Mouse (Mus musculus) myocyte (in vitro differentiated cells): ENCODE results near the gene Kcnq5. TPM values are rescaled to one million over a fixed set of nuclear protein-coding genes. Genes with fewer than 3 reads are reported as not detected.

Experiments used
- H3K27me3 ChIP-seq: one replicate; pipeline ENCODE4 v1.6.1; 2011; ENCODE audit not compliant: control insufficient read depth, insufficient read depth, insufficient read length
- H3K36me3 ChIP-seq: one replicate; pipeline ENCODE4 v1.6.1; 2011; ENCODE audit not compliant: control insufficient read depth, insufficient read depth
- H3K4me2 ChIP-seq: one replicate; pipeline ENCODE4 v1.6.1; 2011; ENCODE audit warnings: low read depth, control low read depth
- H3K4me3 ChIP-seq: one replicate; pipeline ENCODE4 v1.5.1; 2011; ENCODE audit warnings: mild to moderate bottlenecking, control low read depth, moderate library complexity
- H3K79me2 ChIP-seq: one replicate; pipeline ENCODE4 v1.6.1; 2011; ENCODE audit not compliant: control insufficient read depth, insufficient read depth
- H3ac ChIP-seq: one replicate; pipeline ENCODE4 v1.6.1; 2011; ENCODE audit not compliant: control insufficient read depth, insufficient read length
- CEBPB ChIP-seq: IDR thresholded peaks from 2 replicates; pipeline ENCODE4 v1.6.1; 2011; ENCODE audit warnings: mild to moderate bottlenecking, moderate library complexity; ENCODE audit not compliant: poor library complexity, insufficient read depth, severe bottlenecking
- E2F4 ChIP-seq: IDR thresholded peaks from one replicate; pipeline ENCODE4 v1.6.1; 2011; ENCODE audit warnings: mild to moderate bottlenecking, control low read depth, moderate library complexity; ENCODE audit not compliant: insufficient read depth
- MAX ChIP-seq: IDR thresholded peaks from one replicate; pipeline ENCODE4 v1.6.1; 2011; ENCODE audit warnings: low read depth, mild to moderate bottlenecking, control low read depth
- MYOD1 ChIP-seq, 3 experiments: IDR thresholded peaks; one replicate each; pipeline ENCODE4 v1.6.1; 2011; ENCODE audit warnings: control low read depth in 2 of 3, low read depth in 2 of 3, mild to moderate bottlenecking in 2 of 3, moderate library complexity in 1 of 3; ENCODE audit not compliant: insufficient read length in 2 of 3, control insufficient read depth in 1 of 3
- MYOG ChIP-seq, 3 experiments: IDR thresholded peaks; one replicate each; pipeline ENCODE4 v1.6.1; 2011; ENCODE audit warnings: control low read depth in 2 of 3, low read depth in 2 of 3, mild to moderate bottlenecking in 2 of 3; ENCODE audit not compliant: insufficient read length in 2 of 3, control insufficient read depth in 1 of 3, insufficient read depth in 1 of 3
- POLR2A ChIP-seq: IDR thresholded peaks from one replicate; pipeline ENCODE4 v1.6.1; 2011; ENCODE audit warnings: low read depth, mild to moderate bottlenecking, control low read depth, moderate library complexity; ENCODE audit not compliant: insufficient read length
- POLR2AphosphoS2 ChIP-seq: IDR thresholded peaks from one replicate; pipeline ENCODE4 v1.6.1; 2011; ENCODE audit warnings: low read depth, control low read depth; ENCODE audit not compliant: insufficient read length
- REST ChIP-seq: IDR thresholded peaks from one replicate; pipeline ENCODE4 v1.6.1; 2011; ENCODE audit warnings: mild to moderate bottlenecking, control low read depth, moderate library complexity; ENCODE audit not compliant: insufficient read depth, insufficient read length
- SRF ChIP-seq: IDR thresholded peaks from one replicate; pipeline ENCODE4 v1.6.1; 2011; ENCODE audit warnings: low read depth; ENCODE audit not compliant: control insufficient read depth, insufficient read length
- TCF12 ChIP-seq: IDR thresholded peaks from one replicate; pipeline ENCODE4 v1.6.1; 2011; ENCODE audit warnings: mild to moderate bottlenecking, control low read depth; ENCODE audit not compliant: poor library complexity, insufficient read depth, severe bottlenecking
- TCF3 ChIP-seq: IDR thresholded peaks from one replicate; pipeline ENCODE4 v1.6.1; 2011; ENCODE audit warnings: low read depth, control low read depth; ENCODE audit not compliant: insufficient read length
- USF1 ChIP-seq: IDR thresholded peaks from one replicate; pipeline ENCODE4 v1.6.1; 2011; ENCODE audit warnings: low read depth, mild to moderate bottlenecking, control low read depth, moderate library complexity
- polyA plus RNA-seq: library from polyadenylated mRNA; unstranded; fragments of >200 nt; fragmentation: generic; extraction: Trizol; gene quantifications from one replicate; pipeline ENCODE4 v1.2.1, GENCODE M21; 2012; ENCODE audit warnings: missing spikeins

Kcnq5 gene
- polyA plus RNA-seq, 1 experiment: not detected

- Histone ChIP-seq H3K4me3 (no peak overlapping the region), H3K4me2 (no peak overlapping the region), H3ac (no peak overlapping the region), H3K27me3 (no peaks in the 10 kb centered on the region), H3K36me3 (no peaks in the 10 kb centered on the region), H3K79me2 (no peaks in the 10 kb centered on the region)
- TF ChIP-seq TCF12: no peak
- TF ChIP-seq REST: no peak
- no peak for TF ChIP-seq MAX
- TF ChIP-seq E2F4: no peak
- TF ChIP-seq USF1: no peak
- TF ChIP-seq CEBPB: no peak
- no peak for TF ChIP-seq SRF
These were observed 439.7 kb downstream of the Kcnq5 start for GRCm38 (mm10) chr1:21521995-21522394.

GRCm38 (mm10) chr1:21521475-21521874 is 440.3 kb downstream of the Kcnq5 start:
- TF ChIP-seq SRF: no peak
- TF ChIP-seq CEBPB: no peak
- no peak for TF ChIP-seq POLR2A
- H3K4me2 ChIP-seq: no peak overlapping the region
- no peaks in the 10 kb centered on the region for H3K79me2 ChIP-seq
- no peak overlapping the region for H3ac ChIP-seq
- H3K36me3 ChIP-seq: no peaks in the 10 kb centered on the region
- no peaks in the 10 kb centered on the region for H3K27me3 ChIP-seq
- no peak overlapping the region for H3K4me3 ChIP-seq

- Histone ChIP-seq H3K27me3 (no peaks in the 10 kb centered on the region), H3K4me3 (no peak overlapping the region), H3K4me2 (no peak overlapping the region), H3K79me2 (no peaks in the 10 kb centered on the region), H3ac (no peak overlapping the region), H3K36me3 (no peaks in the 10 kb centered on the region)
- no peak for TF ChIP-seq E2F4
- TF ChIP-seq TCF12: no peak
- no peak for TF ChIP-seq USF1
- TF ChIP-seq CEBPB: no peak
- TF ChIP-seq MYOG (IDR thresholded peaks at IDR 0.05; ENCODE audit: control insufficient read depth in 1 of 3, insufficient read depth in 1 of 3, insufficient read length in 2 of 3, low read depth in 2 of 3): no peak
- TF ChIP-seq POLR2AphosphoS2: no peak
- no peak for TF ChIP-seq TCF3
- no peak for TF ChIP-seq MAX
- no peak for TF ChIP-seq REST
- TF ChIP-seq SRF: no peak
- no peak for TF ChIP-seq MYOD1 (IDR thresholded peaks at IDR 0.05; ENCODE audit: control insufficient read depth in 1 of 3, insufficient read length in 2 of 3, low read depth in 2 of 3)
- TF ChIP-seq POLR2A: no peak
These were observed 441.6 kb downstream of the Kcnq5 start for GRCm38 (mm10) chr1:21520116-21520645.

- Histone ChIP-seq H3K4me3 (no peak overlapping the region), H3K36me3 (no peaks in the 10 kb centered on the region), H3K79me2 (no peaks in the 10 kb centered on the region), H3K27me3 (no peaks in the 10 kb centered on the region), H3K4me2 (no peak overlapping the region), H3ac (no peak overlapping the region)
- TF ChIP-seq SRF (no peak), TCF12 (no peak), POLR2A (no peak), MAX (no peak), MYOD1 (IDR thresholded peaks at IDR 0.05; ENCODE audit: control insufficient read depth in 1 of 3, insufficient read length in 2 of 3, low read depth in 2 of 3) (no peak), REST (no peak), CEBPB (no peak), USF1 (no peak), TCF3 (no peak), E2F4 (no peak), POLR2AphosphoS2 (no peak), MYOG (IDR thresholded peaks at IDR 0.05; ENCODE audit: control insufficient read depth in 1 of 3, insufficient read depth in 1 of 3, insufficient read length in 2 of 3, low read depth in 2 of 3) (no peak)
These were observed 455.1 kb downstream of the Kcnq5 start for GRCm38 (mm10) chr1:21506665-21507064.

GRCm38 (mm10) chr1:21499815-21500534 is 461.8 kb downstream of the Kcnq5 start:
- Histone ChIP-seq H3K4me3 (no peak overlapping the region), H3K79me2 (no peaks in the 10 kb centered on the region), H3K4me2 (no peak overlapping the region), H3K36me3 (no peaks in the 10 kb centered on the region), H3K27me3 (no peaks in the 10 kb centered on the region), H3ac (no peak overlapping the region)
- no peak for TF ChIP-seq REST
- TF ChIP-seq SRF: no peak
- TF ChIP-seq POLR2AphosphoS2: no peak
- no peak for TF ChIP-seq POLR2A
- TF ChIP-seq E2F4: no peak
- TF ChIP-seq TCF3: no peak
- TF ChIP-seq MAX: no peak
- no peak for TF ChIP-seq TCF12
- no peak for TF ChIP-seq USF1
- TF ChIP-seq MYOG (IDR thresholded peaks at IDR 0.05; ENCODE audit: control insufficient read depth in 1 of 3, insufficient read depth in 1 of 3, insufficient read length in 2 of 3, low read depth in 2 of 3): no peak
- no peak for TF ChIP-seq MYOD1 (IDR thresholded peaks at IDR 0.05; ENCODE audit: control insufficient read depth in 1 of 3, insufficient read length in 2 of 3, low read depth in 2 of 3)
- no peak for TF ChIP-seq CEBPB
